Mouse (Mus musculus) olfactory bulb, adult 2 months (tissue): ENCODE data around the gene Nup188.

ENCODE experiments used
- CTCF ChIP-seq: fragments of 200-500 bp; IDR thresholded peaks from 2 replicates; pipeline ENCODE4 v1.5.1; 2012; ENCODE audit warnings: low read depth, mild to moderate bottlenecking, low read length, moderate library complexity; ENCODE audit not compliant: insufficient read depth
- POLR2A ChIP-seq: fragments of 200-500 bp; IDR thresholded peaks from 2 replicates; pipeline ENCODE4 v1.6.1; 2012; ENCODE audit warnings: mild to moderate bottlenecking, low read depth, low read length, moderate library complexity; ENCODE audit not compliant: insufficient read depth

DNA sequence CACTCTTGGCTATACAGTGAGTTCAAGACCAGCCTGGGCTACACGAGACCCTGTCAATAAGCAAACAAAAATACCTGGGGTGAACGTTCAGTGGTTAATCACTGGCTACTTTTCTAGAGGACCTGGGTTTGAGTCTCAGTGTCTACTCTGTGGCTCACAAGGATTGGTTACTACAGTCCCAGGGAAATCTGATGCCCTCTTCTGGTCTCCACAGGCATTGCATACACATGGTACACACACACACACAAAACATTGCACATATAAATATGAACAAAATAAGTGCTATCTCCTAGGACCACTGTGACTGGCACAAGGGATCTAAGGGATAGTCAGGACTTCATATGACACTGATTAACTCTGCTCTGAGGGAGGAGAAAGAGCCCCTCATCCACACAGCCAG is 102.8 kb downstream of the Nup188 start:
- no peak for TF ChIP-seq CTCF
- TF ChIP-seq POLR2A, result no peak
